Comparison of ENCODE assay signal across 27 mouse cellular contexts in genomic region chr9:111026791-111027190, GRCm38 (mm10). TPM values are rescaled to one million over a fixed set of nuclear protein-coding genes. Genes with fewer than 3 reads are reported as not detected.
DNase-seq lines count a peak whose midpoint lies in the region; ATAC-seq and TF ChIP-seq lines count a peak whose summit lies in the region.
"Had no signal": no experiment of that assay in that cellular context is flagged by ENCODE, and none has a peak within 500 bp of the region (broad histone marks: within the 10 kb centered on the region; RNA-seq: fewer than 3 reads in every experiment).

No protein-coding gene starts in this region.

- WGBS in bone marrow, adult 2 months, result 66% methylated on average over 10 of the region's 10 CpGs
- WGBS in forebrain, postnatal 0 days, result 90% methylated on average over 10 of the region's 10 CpGs
- WGBS in forebrain, embryonic 10.5 days, result 88% methylated on average over 10 of the region's 10 CpGs

- dilution Hi-C loops in CH12.LX (cut with MboI; ENCODE audit: extremely low pct_ligation_motif_present, extremely low pct_unique_long_range_greater_than_20kb, low sequenced_read_pairs), result no loop called here

- no peak for DNase-seq in CH12.LX (ENCODE audit: extremely low read depth)
- DNase-seq in MEL (ENCODE audit: low read depth, low spot score), result peak; percentile 60
- peak; percentile 85 for DNase-seq in MEL-GATA-1-ER (ENCODE audit: extremely low read depth, low read depth)
- DNase-seq in forebrain, postnatal 0 days, result no peak
- no peak for DNase-seq in forebrain, embryonic 10.5 days (ENCODE audit: extremely low spot score, low spot score)
- DNase-seq in thymus, adult 18-20 months, result no peak
- DNase-seq: adrenal gland, adult 2 months; adrenal gland, adult 8-10 months; adrenal gland, postnatal 10 days; adrenal gland, postnatal 14 days; adrenal gland, postnatal 25 days; adrenal gland, postnatal 36 days; B cell, adult 2 months; cerebellum, adult 11 months; cerebellum, adult 11-12 months; cerebellum, adult 18-20 months; cerebellum, adult 2 months; cerebellum, adult 8-10 months; cerebellum, adult 9-10 months had no signal

- H3K27me3 ChIP-seq in CH12.LX (replicated peaks), result no peaks in the 10 kb centered on the region
- H3K27me3 ChIP-seq in MEL (ENCODE audit: control insufficient read depth in 1 of 2, insufficient read depth in 2 of 2, low read length in 2 of 2), result no peaks in the 10 kb centered on the region
- H3K27me3 ChIP-seq in forebrain, postnatal 0 days (ENCODE audit: insufficient read depth, low read length), result no peaks in the 10 kb centered on the region
- H3K27me3 ChIP-seq in forebrain, embryonic 10.5 days (ENCODE audit: poor library complexity, severe bottlenecking), result no peaks in the 10 kb centered on the region
- H3K27me3 ChIP-seq: Patski had no signal

- in situ Hi-C loops in CH12.LX (cut with MboI; ENCODE audit: low pct_ligation_motif_present, low pct_unique_long_range_greater_than_20kb, low sequenced_read_pairs), result no loop called here

- H3K4me3 ChIP-seq in CH12.LX (replicated peaks in 1 of 3; ENCODE audit: low read depth in 2 of 3, low read length in 2 of 3, poor library complexity in 1 of 3) (no peak overlapping the region), MEL (ENCODE audit: control insufficient read depth in 1 of 2, insufficient read depth in 1 of 2, low read depth in 2 of 2, low read length in 2 of 2) (no peak overlapping the region)
- peak overlapping the region; percentile 14 for H3K4me3 ChIP-seq in bone marrow, adult 2 months (replicated peaks; ENCODE audit: control insufficient read depth, low read depth, low read length)
- H3K4me3 ChIP-seq in forebrain, postnatal 0 days (ENCODE audit: low read depth, low read length), result no peak overlapping the region
- no peak overlapping the region for H3K4me3 ChIP-seq in forebrain, embryonic 10.5 days

- H3K4me2 ChIP-seq in CH12.LX (ENCODE audit: insufficient read depth, low read depth, poor library complexity, severe bottlenecking), result no peak overlapping the region
- H3K4me2 ChIP-seq in forebrain, postnatal 0 days (ENCODE audit: low read depth), result no peak overlapping the region

- H3K4me1 ChIP-seq in CH12.LX (ENCODE audit: control insufficient read depth in 1 of 2, insufficient read depth in 2 of 2), result peaks cover 3 to 4% of the 10 kb centered on the region in 2 experiments; a peak in 1 of 4 replicates
- H3K4me1 ChIP-seq in MEL (ENCODE audit: control insufficient read depth in 1 of 2, insufficient read depth in 2 of 2, low read length in 2 of 2), result peaks cover 0 to 12% of the 10 kb centered on the region in 2 experiments; a peak in 2 of 4 replicates
- no peaks in the 10 kb centered on the region; the same call in 1 of the 2 replicates for H3K4me1 ChIP-seq in bone marrow, adult 2 months (ENCODE audit: control insufficient read depth, insufficient read depth, low read length)
- H3K4me1 ChIP-seq in forebrain, postnatal 0 days (ENCODE audit: insufficient read depth), result no peaks in the 10 kb centered on the region
- no peaks in the 10 kb centered on the region for H3K4me1 ChIP-seq in forebrain, embryonic 10.5 days

- H3K36me3 ChIP-seq in CH12.LX (replicated peaks in 1 of 2; ENCODE audit: control insufficient read depth in 1 of 2, insufficient read depth in 1 of 2, low read length in 1 of 2) (no peaks in the 10 kb centered on the region), MEL (ENCODE audit: control insufficient read depth in 1 of 2, insufficient read depth in 2 of 2, low read length in 2 of 2) (no peaks in the 10 kb centered on the region)
- H3K36me3 ChIP-seq in forebrain, postnatal 0 days (ENCODE audit: insufficient read depth), result no peaks in the 10 kb centered on the region
- H3K36me3 ChIP-seq in forebrain, embryonic 10.5 days (replicated peaks), result no peaks in the 10 kb centered on the region
- H3K36me3 ChIP-seq: G1E had no signal

- H3K9ac ChIP-seq in CH12.LX (ENCODE audit: insufficient read depth, low read depth), result no peak overlapping the region
- H3K9ac ChIP-seq in MEL (ENCODE audit: control insufficient read depth, low read depth, low read length, poor library complexity, severe bottlenecking), result no peak overlapping the region
- H3K9ac ChIP-seq in forebrain, postnatal 0 days, result no peak overlapping the region

- H3K9me3 ChIP-seq in CH12.LX (replicated peaks; ENCODE audit: low read length) (no peaks in the 10 kb centered on the region), MEL (replicated peaks; ENCODE audit: insufficient read depth, low read length) (no peaks in the 10 kb centered on the region)
- H3K9me3 ChIP-seq in forebrain, postnatal 0 days (ENCODE audit: low read length), result no peaks in the 10 kb centered on the region
- H3K9me3 ChIP-seq in forebrain, embryonic 10.5 days, result no peaks in the 10 kb centered on the region
- H3K9me3 ChIP-seq: G1E had no signal

- no peak for ATAC-seq in forebrain, postnatal 0 days
- ATAC-seq in granulocyte monocyte progenitor cell, adult 5-6 weeks (replicated peaks; ENCODE audit: poor library complexity, severe bottlenecking), result no peak
- ATAC-seq: activated CD4-positive, CD25-positive, alpha-beta regulatory T cell, adult 4 months; CD4-positive, CD25-positive, alpha-beta regulatory T cell, adult 4 months; Patski had no signal

- TF ChIP-seq RAD21 in CH12.LX (IDR thresholded peaks at IDR 0.05; ENCODE audit: low read depth, low read length) (no peak), MEL (IDR thresholded peaks at IDR 0.05; ENCODE audit: low read depth, low read length) (no peak)

- H3K79me2 ChIP-seq in CH12.LX (replicated peaks; ENCODE audit: control insufficient read depth, extremely low read depth, insufficient read depth, poor library complexity, severe bottlenecking) (no peaks in the 10 kb centered on the region), MEL (ENCODE audit: control insufficient read depth, insufficient read depth, low read length, poor library complexity) (no peaks in the 10 kb centered on the region)

- TF ChIP-seq POLR2A in CH12.LX (IDR thresholded peaks at IDR 0.05; ENCODE audit: low read depth, low read length) (no peak), MEL (IDR thresholded peaks at IDR 0.05; ENCODE audit: control insufficient read depth in 1 of 2, insufficient read depth in 1 of 2, low read depth in 1 of 2, low read length in 2 of 2, poor library complexity in 1 of 2) (no peak)
- no peak for TF ChIP-seq POLR2A in bone marrow, adult 2 months (IDR thresholded peaks at IDR 0.05; ENCODE audit: borderline replicate concordance, control insufficient read depth, low read depth, low read length)

- TF ChIP-seq EP300 in CH12.LX (IDR thresholded peaks at IDR 0.05; ENCODE audit: low read length), result no peak
- peak; percentile 18 to 20; a peak in 2 of 4 replicates for TF ChIP-seq EP300 in MEL (IDR thresholded peaks at IDR 0.05; ENCODE audit: low read depth in 1 of 2, low read length in 2 of 2)

- H3K27ac ChIP-seq in CH12.LX (ENCODE audit: insufficient read depth, low read depth), result no peak overlapping the region
- no peak overlapping the region for H3K27ac ChIP-seq in MEL (ENCODE audit: control insufficient read depth, low read depth, low read length)
- H3K27ac ChIP-seq in bone marrow, adult 2 months (ENCODE audit: control insufficient read depth, insufficient read depth, low read depth, low read length, poor library complexity), result no peak overlapping the region
- no peak overlapping the region for H3K27ac ChIP-seq in forebrain, postnatal 0 days (ENCODE audit: low read depth, low read length)
- H3K27ac ChIP-seq in forebrain, embryonic 10.5 days, result no peak overlapping the region

- TF ChIP-seq CTCF in CH12.LX (conservative IDR thresholded peaks at IDR 0.05 in 1 of 2, IDR thresholded peaks at IDR 0.05 in 1 of 2; ENCODE audit: low read depth in 2 of 2, low read length in 2 of 2) (no peak), MEL (IDR thresholded peaks at IDR 0.05 in 2 of 3, conservative IDR thresholded peaks at IDR 0.05 in 1 of 3; ENCODE audit: control insufficient read depth in 1 of 3, insufficient read depth in 1 of 3, low read depth in 2 of 3, low read length in 3 of 3, poor library complexity in 1 of 3, severe bottlenecking in 1 of 3) (no peak)
- TF ChIP-seq CTCF in bone marrow, adult 2 months (IDR thresholded peaks at IDR 0.05; ENCODE audit: control insufficient read depth, insufficient read depth, low read length), result no peak
- TF ChIP-seq CTCF in forebrain, postnatal 0 days (IDR thresholded peaks at IDR 0.05; ENCODE audit: low read depth), result no peak

RNA-seq across cellular contexts. Expression of gene Ltf, which starts 7.7 kb away (rescaled TPM):
- 0.04 TPM in 1 of 2 replicates, not detected in the other for total RNA-seq in CH12.LX (2012; rRNA removed)
- 0.08 and 0.31 TPM in 2 replicates for total RNA-seq in CH12.LX (2014; rRNA removed)
- polyA plus RNA-seq in CH12.LX (2012; ENCODE audit: insufficient read length, low read depth), result 0.50 TPM in 1 of 2 replicates, not detected in the other
- total RNA-seq in MEL (2012; rRNA removed), result not detected in 2 replicates
- polyA plus RNA-seq in MEL (2012; ENCODE audit: insufficient read depth in 1 of 2, insufficient read length in 2 of 2, low read depth in 1 of 2, low replicate concordance in 2 of 2, missing spikeins in 1 of 2), result under 1 TPM in 1 of 2 experiments, not detected in 1; 0.11 TPM
- 633 and 1,953 TPM in 2 replicates for polyA plus RNA-seq in bone marrow, adult 2 months (2011; ENCODE audit: insufficient read depth, insufficient read length, low replicate concordance, missing spikeins)
- 5.3 TPM in 1 of 2 replicates, not detected in the other for total RNA-seq in forebrain, postnatal 0 days (2014; rRNA removed)
- 0.71 and 0.74 TPM in 2 replicates for polyA plus RNA-seq in forebrain, postnatal 0 days (2015; fragmentation: Nextera tagmentation; extraction: Ambion mirVana)
- polyA plus RNA-seq in forebrain, embryonic 10.5 days (2016; fragmentation: Nextera tagmentation; extraction: Ambion mirVana), result not detected in 2 replicates
- total RNA-seq in granulocyte monocyte progenitor cell, adult 5-6 weeks (2014; fragmentation: Nextera tagmentation), result 32.3 TPM in 1 of 2 replicates, not detected in the other
- 99.6 and 152 TPM in 2 replicates for total RNA-seq in granulocyte monocyte progenitor cell, adult 5-6 weeks (2017)
- total RNA-seq: ES-E14 had no signal
- polyA plus RNA-seq: activated CD4-positive, CD25-positive, alpha-beta regulatory T cell, adult 4 months; adrenal gland, adult 2 months; C2C12; G1E had no signal

RNA-seq across cellular contexts. Expression of gene Ccrl2, which starts 30.5 kb away (rescaled TPM):
- total RNA-seq in CH12.LX (2012; rRNA removed) (5.2 and 13.0 TPM in 2 replicates), CH12.LX (2014; rRNA removed) (7.9 and 9.0 TPM in 2 replicates), MEL (2012; rRNA removed) (0.19 and 0.23 TPM in 2 replicates)
- polyA plus RNA-seq in CH12.LX (2012; ENCODE audit: insufficient read length, low read depth) (4.0 and 5.3 TPM in 2 replicates), MEL (2012; ENCODE audit: insufficient read depth in 1 of 2, insufficient read length in 2 of 2, low read depth in 1 of 2, low replicate concordance in 2 of 2, missing spikeins in 1 of 2) (under 1 TPM in 1 of 2 experiments, not detected in 1; 0.75 TPM)
- 9.2 and 10.4 TPM in 2 replicates for polyA plus RNA-seq in bone marrow, adult 2 months (2011; ENCODE audit: insufficient read depth, insufficient read length, low replicate concordance, missing spikeins)
- total RNA-seq in forebrain, postnatal 0 days (2014; rRNA removed), result 0.19 and 0.77 TPM in 2 replicates
- 0.99 and 1.3 TPM in 2 replicates for polyA plus RNA-seq in forebrain, postnatal 0 days (2015; fragmentation: Nextera tagmentation; extraction: Ambion mirVana)
- 0.74 TPM in 2 replicates for polyA plus RNA-seq in forebrain, embryonic 10.5 days (2016; fragmentation: Nextera tagmentation; extraction: Ambion mirVana)
- total RNA-seq in granulocyte monocyte progenitor cell, adult 5-6 weeks (2014; fragmentation: Nextera tagmentation), result 3.7 TPM in 1 of 2 replicates, not detected in the other
- total RNA-seq in granulocyte monocyte progenitor cell, adult 5-6 weeks (2017), result 6.5 and 8.8 TPM in 2 replicates
- polyA plus RNA-seq: C2C12 had no signal

RNA-seq across cellular contexts. Expression of gene Rtp3, which starts 36.4 kb away (rescaled TPM):
- total RNA-seq in CH12.LX (2012; rRNA removed), result not detected in 2 replicates
- not detected in 2 replicates for total RNA-seq in CH12.LX (2014; rRNA removed)
- polyA plus RNA-seq in CH12.LX (2012; ENCODE audit: insufficient read length, low read depth), result not detected in 2 replicates
- total RNA-seq in MEL (2012; rRNA removed), result not detected in 2 replicates
- not detected for polyA plus RNA-seq in MEL (2012; ENCODE audit: insufficient read depth in 1 of 2, insufficient read length in 2 of 2, low read depth in 1 of 2, low replicate concordance in 2 of 2, missing spikeins in 1 of 2)
- polyA plus RNA-seq in bone marrow, adult 2 months (2011; ENCODE audit: insufficient read depth, insufficient read length, low replicate concordance, missing spikeins), result 0.75 and 0.93 TPM in 2 replicates
- not detected in 2 replicates for total RNA-seq in forebrain, postnatal 0 days (2014; rRNA removed)
- polyA plus RNA-seq in forebrain, postnatal 0 days (2015; fragmentation: Nextera tagmentation; extraction: Ambion mirVana), result not detected in 2 replicates
- 0.27 TPM in 1 of 2 replicates, not detected in the other for polyA plus RNA-seq in forebrain, embryonic 10.5 days (2016; fragmentation: Nextera tagmentation; extraction: Ambion mirVana)
- not detected in 2 replicates for total RNA-seq in granulocyte monocyte progenitor cell, adult 5-6 weeks (2014; fragmentation: Nextera tagmentation)
- total RNA-seq in granulocyte monocyte progenitor cell, adult 5-6 weeks (2017), result not detected in 2 replicates
- polyA plus RNA-seq: activated CD4-positive, CD25-positive, alpha-beta regulatory T cell, adult 4 months; C2C12; CD4-positive, CD25-positive, alpha-beta regulatory T cell, adult 4 months; G1E had no signal

Comparison
In these comparisons a context has a peak if more than half of its experiments do, and no peak if none do; other contexts are left out.
1. DNase-seq: peak in MEL (single experiment) and MEL-GATA-1-ER (single experiment); none in CH12.LX (single experiment), forebrain, postnatal 0 days (single experiment), forebrain, embryonic 10.5 days (single experiment) and thymus, adult 18-20 months (0 of 2).
2. RNA of gene Ltf, which starts 7.7 kb away (polyA plus RNA-seq): 633 to 1,953 TPM in bone marrow, adult 2 months; 0.50 TPM in CH12.LX, 0.71 to 0.74 TPM in forebrain, postnatal 0 days, not detected in forebrain, embryonic 10.5 days and 0.11 TPM in MEL; every median in the first group is over 100 times any median in the second.
3. Of the 35 proteins assayed by ChIP-seq in both MEL and CH12.LX: peak only in MEL: EP300, MAX and MYC; only in CH12.LX: none; in both: none; in neither: 32.